Mouse (Mus musculus) heart, embryonic 12.5 days (tissue): ENCODE measurements at regions not wholly inside any gene's neighbourhood (a gene's known extent, or its start where the extent isn't known, plus 50 kb on each side); places are given as distances from the start of the nearest gene placed in this dataset.

Experiments
- ATAC-seq: fragments of 200-750 bp; cut with Nextera tagmentation; 2 replicates; pipeline ENCODE4 v1.8.0; 2017; ENCODE audit warnings: moderate TSS enrichment, moderate library complexity; ENCODE audit not compliant: insufficient number of reproducible peaks, low FRiP score
- H3K27ac ChIP-seq: fragments of 300-500 bp; sonication (generic); 2 replicates; pipeline ENCODE4 v1.5.1; 2016; ENCODE audit warnings: mild to moderate bottlenecking, moderate library complexity; ENCODE audit not compliant: poor library complexity, severe bottlenecking
- H3K27me3 ChIP-seq: fragments of 300-500 bp; sonication (generic); replicated peaks from 2 replicates; pipeline ENCODE4 v1.6.1; 2016; ENCODE audit warnings: mild to moderate bottlenecking, moderate library complexity
- H3K36me3 ChIP-seq: fragments of 300-500 bp; sonication (generic); 2 replicates; pipeline ENCODE4 v1.6.1; 2016; ENCODE audit warnings: mild to moderate bottlenecking, moderate library complexity
- H3K4me1 ChIP-seq: fragments of 300-500 bp; sonication (generic); replicated peaks from 2 replicates; pipeline ENCODE4 v1.6.1; 2016; ENCODE audit warnings: mild to moderate bottlenecking
- H3K4me2 ChIP-seq: fragments of 300-500 bp; sonication (generic); 2 replicates; pipeline ENCODE4 v1.6.1; 2016; ENCODE audit warnings: mild to moderate bottlenecking, moderate library complexity
- H3K4me3 ChIP-seq: fragments of 300-500 bp; sonication (generic); 2 replicates; pipeline ENCODE4 v1.5.1; 2016; ENCODE audit warnings: mild to moderate bottlenecking
- H3K9ac ChIP-seq: fragments of 300-500 bp; sonication (generic); 2 replicates; pipeline ENCODE4 v1.6.1; 2016; ENCODE audit warnings: mild to moderate bottlenecking, moderate library complexity
- H3K9me3 ChIP-seq: fragments of 300-500 bp; sonication (generic); replicated peaks from 2 replicates; pipeline ENCODE4 v1.6.1; 2016; ENCODE audit warnings: mild to moderate bottlenecking, moderate library complexity
- WGBS: fragments of 180-500 bp; shearing (Covaris S2); methylation state at CpG from one replicate; pipeline ENCODE4 v1.1.7; 2016; 5-methylcytosine and 5-hydroxymethylcytosine counted together

DNA sequence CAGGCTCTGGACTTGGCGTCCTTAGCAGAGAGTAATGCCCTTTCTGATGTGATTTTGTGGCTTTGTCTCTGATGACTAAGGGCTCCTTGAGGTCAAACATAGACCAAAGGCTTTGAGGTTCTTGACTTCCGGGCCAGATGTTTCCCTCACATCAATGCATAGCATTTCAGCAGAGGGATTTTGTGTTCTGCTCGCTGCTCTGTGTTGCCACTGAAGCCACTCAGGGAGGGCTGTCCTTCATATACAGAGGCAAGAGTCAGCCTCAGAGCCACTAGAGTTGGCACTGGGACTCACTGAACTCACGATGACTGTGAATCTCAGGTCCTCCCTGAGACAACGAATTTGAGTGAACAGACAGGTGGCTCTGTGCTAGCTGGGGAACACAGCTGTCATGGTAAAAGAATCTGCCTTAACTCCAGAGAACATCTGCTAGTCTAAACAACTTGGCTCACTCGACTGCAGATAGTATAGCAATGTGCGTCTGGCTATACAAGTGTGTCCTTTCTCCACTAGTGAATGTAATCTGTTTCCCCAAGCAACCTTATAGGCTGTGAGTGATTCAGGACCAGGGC, 74.3 kb downstream of the Gp2 start:
- Histone ChIP-seq H3K27me3 (no peaks in the 10 kb centered on the region), H3K4me2 (no peak overlapping the region), H3K4me3 (no peak overlapping the region), H3K4me1 (no peaks in the 10 kb centered on the region), H3K9me3 (no peaks in the 10 kb centered on the region), H3K36me3 (no peaks in the 10 kb centered on the region), H3K27ac (no peak overlapping the region), H3K9ac (no peak overlapping the region)
- no peak for ATAC-seq
- WGBS, result 67% methylated on average over 7 of the region's 7 CpGs

DNA sequence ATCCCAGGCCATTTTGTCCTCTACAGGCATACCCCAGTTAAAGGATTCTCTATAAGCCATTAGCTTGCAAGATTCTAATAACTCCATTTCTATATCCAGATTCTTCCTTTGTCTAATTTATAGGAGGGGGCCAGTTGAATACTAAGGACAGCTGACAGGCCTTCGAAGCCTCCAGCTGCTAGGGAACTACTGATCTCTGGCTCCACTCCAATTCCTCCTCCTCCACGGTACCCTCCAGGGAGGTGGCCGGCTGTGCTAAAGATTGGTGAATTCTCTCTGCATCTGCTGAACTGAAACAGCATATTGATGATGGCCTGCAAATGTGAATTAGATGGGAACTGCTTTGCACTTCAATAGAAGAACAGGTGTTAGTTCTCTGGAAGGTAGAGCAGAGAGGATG, 79.2 kb downstream of the Gp2 start:
- no peak overlapping the region for H3K4me2 ChIP-seq
- no peak overlapping the region for H3K4me3 ChIP-seq
- no peak overlapping the region for H3K9ac ChIP-seq
- H3K9me3 ChIP-seq, result peaks cover 3% of the 10 kb centered on the region; the same call in 1 of the 2 replicates
- no peak overlapping the region for H3K27ac ChIP-seq
- no peaks in the 10 kb centered on the region for H3K27me3 ChIP-seq
- ATAC-seq, result no peak
- 53% methylated on average over 3 of the region's 3 CpGs for WGBS
- no peaks in the 10 kb centered on the region for H3K36me3 ChIP-seq
- H3K4me1 ChIP-seq, result no peaks in the 10 kb centered on the region

GRCm38 (mm10) chr7:119364268-119364596, 94.9 kb downstream of the Gp2 start:
- no peaks in the 10 kb centered on the region for H3K27me3 ChIP-seq
- H3K4me3 ChIP-seq, result no peak overlapping the region
- WGBS, result 58% methylated on average over 1 of the region's 1 CpGs
- H3K9me3 ChIP-seq, result no peaks in the 10 kb centered on the region
- H3K9ac ChIP-seq, result no peak overlapping the region
- no peaks in the 10 kb centered on the region for H3K36me3 ChIP-seq
- H3K4me1 ChIP-seq, result no peaks in the 10 kb centered on the region
- H3K4me2 ChIP-seq, result no peak overlapping the region
- H3K27ac ChIP-seq, result no peak overlapping the region
- ATAC-seq, result no peak

DNA sequence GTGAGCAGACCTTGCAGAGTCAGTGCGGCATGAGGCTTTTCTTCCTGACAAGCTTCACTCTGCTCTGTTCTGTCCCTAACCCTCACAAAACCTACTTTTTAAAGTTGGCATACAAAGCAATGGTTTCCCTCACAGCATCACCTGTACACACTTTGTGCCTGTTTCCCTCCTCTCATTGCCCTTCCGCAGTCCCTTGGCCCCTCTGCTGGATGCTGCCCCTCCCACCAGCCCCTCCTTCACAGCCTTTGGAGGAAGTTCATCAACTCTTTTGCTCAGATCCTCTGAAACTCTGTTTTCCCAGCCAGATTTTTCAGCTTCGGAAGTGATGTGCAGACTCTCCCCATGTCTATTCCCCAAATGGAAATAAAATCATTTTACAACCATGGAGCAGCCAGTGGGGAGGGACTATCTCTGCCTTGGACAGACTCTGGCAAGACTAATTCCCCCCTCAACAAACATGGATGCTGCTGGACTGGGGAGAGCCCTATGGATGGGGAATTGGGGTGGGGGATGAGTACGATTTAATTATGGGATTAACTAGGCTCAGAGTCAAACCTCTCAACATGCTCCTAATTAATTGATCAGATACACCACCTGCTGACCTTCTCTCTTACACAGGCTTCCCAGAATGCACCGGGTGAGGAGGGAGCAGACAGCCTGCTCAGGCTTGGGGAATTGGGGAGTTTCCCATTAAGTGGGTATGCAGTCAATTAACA, 95.4 kb downstream of the Gp2 start:
- WGBS, result 70% methylated on average over 5 of the region's 5 CpGs
- H3K4me2 ChIP-seq, result no peak overlapping the region
- H3K27me3 ChIP-seq, result no peaks in the 10 kb centered on the region
- H3K4me3 ChIP-seq, result no peak overlapping the region
- no peaks in the 10 kb centered on the region for H3K36me3 ChIP-seq
- H3K9me3 ChIP-seq, result no peaks in the 10 kb centered on the region
- ATAC-seq, result no peak
- H3K27ac ChIP-seq, result no peak overlapping the region
- no peaks in the 10 kb centered on the region for H3K4me1 ChIP-seq
- no peak overlapping the region for H3K9ac ChIP-seq

- 81% methylated on average over 3 of the region's 3 CpGs for WGBS
- H3K4me2 ChIP-seq, result no peak overlapping the region
- no peaks in the 10 kb centered on the region for H3K36me3 ChIP-seq
- H3K4me1 ChIP-seq, result no peaks in the 10 kb centered on the region
- H3K27me3 ChIP-seq, result no peaks in the 10 kb centered on the region
- ATAC-seq, result no peak
- H3K27ac ChIP-seq, result no peak overlapping the region
- H3K4me3 ChIP-seq, result no peak overlapping the region
- no peaks in the 10 kb centered on the region for H3K9me3 ChIP-seq
- H3K9ac ChIP-seq, result no peak overlapping the region
Observed at GRCm38 (mm10) chr7:119357338-119357737, 101.7 kb downstream of the Gp2 start.

- no peaks in the 10 kb centered on the region for H3K36me3 ChIP-seq
- H3K4me1 ChIP-seq, result no peaks in the 10 kb centered on the region
- no peak for ATAC-seq
- no peak overlapping the region for H3K4me3 ChIP-seq
- H3K9me3 ChIP-seq, result no peaks in the 10 kb centered on the region
- H3K9ac ChIP-seq, result no peak overlapping the region
- no peaks in the 10 kb centered on the region for H3K27me3 ChIP-seq
- no peak overlapping the region for H3K27ac ChIP-seq
- no peak overlapping the region for H3K4me2 ChIP-seq
Observed at GRCm38 (mm10) chr7:119356251-119356650, 102.8 kb downstream of the Gp2 start.

DNA sequence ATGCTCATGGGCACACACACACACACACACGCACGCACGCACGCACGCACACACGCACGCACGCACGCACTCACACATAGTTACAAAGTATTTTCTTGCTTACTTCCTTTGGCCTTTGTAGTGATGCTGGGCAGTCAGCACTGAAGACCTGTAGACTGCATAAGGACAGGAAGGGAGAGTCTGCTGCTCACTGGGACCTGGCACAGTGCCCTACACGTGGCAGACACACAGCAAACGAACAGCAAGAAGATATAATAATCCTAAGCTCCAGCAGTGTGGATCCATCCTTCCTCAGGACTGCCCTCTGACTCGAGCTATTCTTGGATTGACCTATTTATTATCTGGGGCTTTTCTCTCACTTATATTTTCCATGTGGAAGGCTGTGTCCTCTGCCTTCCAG, 106.5 kb downstream of the Gp2 start:
- 83% methylated on average over 12 of the region's 12 CpGs for WGBS

DNA sequence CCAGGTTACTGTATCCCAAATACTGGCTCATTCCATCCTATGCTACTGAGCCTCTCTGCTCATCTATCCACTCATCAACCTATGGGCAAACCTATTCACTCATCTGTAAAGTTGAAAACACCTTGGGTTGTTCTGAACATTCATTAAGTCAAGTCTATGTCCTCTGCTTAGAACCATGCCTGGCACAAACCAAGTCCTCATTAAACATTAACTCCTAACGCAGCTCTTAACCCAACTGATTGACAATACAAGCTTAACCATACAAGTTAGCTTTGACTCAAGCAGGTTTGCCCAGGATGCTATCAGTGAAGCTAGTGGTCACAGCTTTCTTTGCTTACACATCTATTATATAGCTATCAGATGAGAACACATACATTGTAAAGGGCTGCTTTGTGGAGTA, 108.4 kb downstream of the Gp2 start:
- Histone ChIP-seq H3K9me3 (no peaks in the 10 kb centered on the region), H3K4me1 (no peaks in the 10 kb centered on the region), H3K9ac (no peak overlapping the region), H3K4me3 (no peak overlapping the region), H3K27me3 (no peaks in the 10 kb centered on the region), H3K4me2 (no peak overlapping the region), H3K27ac (no peak overlapping the region), H3K36me3 (no peaks in the 10 kb centered on the region)
- 77% methylated on average over 1 of the region's 1 CpGs for WGBS
- ATAC-seq, result no peak

More for the DNA sequence above, 106.5 kb downstream of the Gp2 start:
- no peak overlapping the region for H3K27ac ChIP-seq
- no peaks in the 10 kb centered on the region for H3K27me3 ChIP-seq
- no peak overlapping the region for H3K9ac ChIP-seq
- no peak overlapping the region for H3K4me2 ChIP-seq
- no peak for ATAC-seq
- no peaks in the 10 kb centered on the region for H3K4me1 ChIP-seq
- H3K9me3 ChIP-seq, result no peaks in the 10 kb centered on the region
- no peaks in the 10 kb centered on the region for H3K36me3 ChIP-seq
- H3K4me3 ChIP-seq, result no peak overlapping the region

DNA sequence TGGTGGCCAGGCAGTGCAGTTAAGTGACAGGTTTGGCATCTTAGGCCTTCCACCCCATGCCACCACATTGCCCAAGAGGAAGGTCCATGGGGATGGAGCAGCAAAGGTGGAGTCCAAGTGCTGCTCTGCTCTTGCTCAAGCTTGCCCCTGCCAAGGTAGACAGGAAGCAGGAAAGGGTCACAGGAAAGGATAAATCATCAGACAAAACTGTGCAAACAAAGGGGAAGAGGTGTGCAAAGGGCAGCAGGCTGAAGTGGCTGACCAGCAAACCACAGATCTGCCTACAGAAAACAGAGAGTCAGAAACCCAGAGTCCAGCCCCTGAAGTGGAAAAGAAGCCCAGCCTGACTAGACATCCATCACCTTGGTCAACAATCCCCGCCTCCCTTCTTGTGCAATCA, 115.7 kb downstream of the Gp2 start:
- H3K4me3 ChIP-seq, result no peak overlapping the region
- H3K27me3 ChIP-seq, result no peaks in the 10 kb centered on the region
- no peak overlapping the region for H3K4me2 ChIP-seq
- H3K9me3 ChIP-seq, result no peaks in the 10 kb centered on the region
- H3K9ac ChIP-seq, result no peak overlapping the region
- H3K27ac ChIP-seq, result no peak overlapping the region
- no peaks in the 10 kb centered on the region for H3K36me3 ChIP-seq
- ATAC-seq, result no peak
- WGBS, result 64% methylated on average over 1 of the region's 1 CpGs
- H3K4me1 ChIP-seq, result no peaks in the 10 kb centered on the region

DNA sequence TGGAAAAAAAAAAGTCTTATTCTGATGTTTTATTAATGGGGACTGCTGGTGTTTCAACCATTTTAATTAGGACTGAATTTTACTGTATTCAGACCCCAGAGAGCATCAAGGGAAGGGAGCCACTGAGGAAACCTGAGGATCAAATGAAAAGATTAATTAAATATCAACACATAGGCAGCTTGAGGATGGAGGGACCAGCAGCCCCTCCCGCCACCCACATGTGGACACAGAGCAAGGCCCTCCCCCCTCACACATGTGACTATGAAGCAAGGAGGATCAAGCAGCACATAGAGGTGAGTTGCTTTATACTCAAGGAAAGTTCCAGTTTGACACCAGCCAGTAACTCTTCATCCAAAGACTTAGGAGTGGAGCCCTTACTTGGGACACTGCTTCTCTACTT, 126.0 kb downstream of the Gp2 start:
- Histone ChIP-seq H3K9ac (no peak overlapping the region), H3K9me3 (no peaks in the 10 kb centered on the region), H3K4me2 (no peak overlapping the region), H3K36me3 (no peaks in the 10 kb centered on the region), H3K27ac (no peak overlapping the region), H3K4me3 (no peak overlapping the region), H3K27me3 (no peaks in the 10 kb centered on the region), H3K4me1 (no peaks in the 10 kb centered on the region)
- ATAC-seq, result no peak
- 71% methylated on average over 1 of the region's 1 CpGs for WGBS

- Histone ChIP-seq H3K4me2 (no peak overlapping the region), H3K9me3 (no peaks in the 10 kb centered on the region), H3K36me3 (no peaks in the 10 kb centered on the region), H3K9ac (no peak overlapping the region), H3K27ac (no peak overlapping the region), H3K4me1 (no peaks in the 10 kb centered on the region), H3K27me3 (no peaks in the 10 kb centered on the region), H3K4me3 (no peak overlapping the region)
- 7% methylated on average over 5 of the region's 5 CpGs for WGBS
- ATAC-seq, result no peak
Observed at GRCm38 (mm10) chr7:119330460-119331109, 128.5 kb downstream of the Gp2 start.

- H3K4me1 ChIP-seq, result no peaks in the 10 kb centered on the region
- H3K4me3 ChIP-seq, result no peak overlapping the region
- no peaks in the 10 kb centered on the region for H3K9me3 ChIP-seq
- ATAC-seq, result no peak
- no peaks in the 10 kb centered on the region for H3K36me3 ChIP-seq
- WGBS, result 52% methylated on average over 4 of the region's 4 CpGs
- H3K27me3 ChIP-seq, result no peaks in the 10 kb centered on the region
- H3K4me2 ChIP-seq, result no peak overlapping the region
- no peak overlapping the region for H3K9ac ChIP-seq
- H3K27ac ChIP-seq, result no peak overlapping the region
Observed at GRCm38 (mm10) chr7:119296307-119296706, 111.9 kb upstream of the Gpr139 start.
